Mouse (Mus musculus) neutrophil, adult 5-6 weeks (primary cell): Measurements from ENCODE around the gene Dstn. TPM values are rescaled to one million over a fixed set of nuclear protein-coding genes. Genes with fewer than 3 reads are reported as not detected.

ENCODE experiments used
- ATAC-seq: fragments of 151-379, 151-347 bp; 2 replicates; pipeline ENCODE4 v1.8.0; 2017; ENCODE audit warnings: mild to moderate bottlenecking, moderate TSS enrichment; ENCODE audit not compliant: insufficient number of reproducible peaks, poor library complexity, low FRiP score, severe bottlenecking; ENCODE audit errors: extremely low read depth
- total RNA-seq: library from RNA; stranded (forward); fragments of 200-1000 nt; gene quantifications from 2 replicates; pipeline ENCODE4 v1.2.3, GENCODE M21; 2017

The Dstn gene
- total RNA-seq, 1 experiment from 2014 or later = 80.5 TPM

- ATAC-seq = no peak
These were observed 35.3 kb downstream of the Dstn start for GRCm38 (mm10) chr2:143950290-143951027.

DNA sequence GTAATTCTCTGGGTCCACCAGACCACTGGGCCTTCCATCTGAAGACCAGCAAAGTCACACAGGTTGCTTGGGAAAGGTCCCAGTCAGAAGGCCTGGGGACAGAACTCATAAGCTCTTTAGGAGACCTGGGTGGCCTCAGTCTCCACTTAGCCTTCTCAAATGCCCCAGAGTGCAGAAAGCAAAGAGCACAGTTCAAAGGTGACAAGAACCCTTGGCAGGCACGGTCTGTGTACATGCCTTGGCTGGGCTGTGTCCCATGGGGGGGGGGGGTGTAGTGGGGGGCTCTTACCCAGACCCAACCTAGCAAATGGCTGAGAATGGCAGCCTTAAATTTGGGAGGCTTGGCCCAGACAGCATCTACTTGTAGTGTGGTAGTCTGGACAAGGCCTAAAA is 35.9 kb downstream of the Dstn start:
- no peak for ATAC-seq

DNA sequence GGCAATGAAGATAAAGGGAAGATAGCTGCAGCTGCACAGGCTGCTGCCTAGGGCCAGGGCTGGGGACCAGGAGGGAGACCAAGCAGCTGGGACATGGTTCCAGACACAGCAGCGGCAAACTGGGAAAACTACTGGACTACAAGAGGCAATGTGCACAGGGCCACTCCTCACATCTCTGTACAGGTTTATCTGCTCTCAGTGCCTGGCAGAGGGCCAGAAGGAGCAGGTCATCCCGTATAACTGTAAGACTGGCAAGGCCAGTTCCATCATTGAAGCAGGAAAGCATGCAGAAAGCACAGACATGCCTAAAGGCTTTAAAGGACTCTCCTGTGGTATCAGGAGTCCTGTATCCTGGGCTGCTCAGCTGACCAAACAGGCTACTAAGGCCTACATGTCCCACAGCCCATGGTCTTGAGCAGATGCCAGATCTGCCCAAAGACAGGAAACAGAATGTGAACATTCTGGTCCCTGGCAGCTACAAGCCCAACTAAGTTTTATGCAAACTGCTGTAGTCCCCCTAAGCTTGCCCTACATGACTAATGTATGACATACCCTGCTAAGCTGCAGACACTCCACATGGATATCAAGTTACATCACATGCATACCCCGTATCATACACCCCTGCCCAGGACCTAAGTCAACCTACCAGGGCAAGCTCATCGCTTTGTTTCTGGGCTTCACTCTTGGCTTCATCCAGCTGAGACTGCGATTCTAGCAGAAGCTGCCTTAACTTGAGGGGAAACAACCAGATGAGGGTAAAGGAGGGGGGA is 36.6 kb downstream of the Dstn start:
- no peak for ATAC-seq

- ATAC-seq = no peak
These were observed 38.8 kb downstream of the Dstn start for GRCm38 (mm10) chr2:143953944-143954343.

GRCm38 (mm10) chr2:143955004-143955403 is 39.9 kb downstream of the Dstn start:
- no peak for ATAC-seq

- ATAC-seq = no peak
These were observed 40.6 kb downstream of the Dstn start for GRCm38 (mm10) chr2:143955746-143956145.

DNA sequence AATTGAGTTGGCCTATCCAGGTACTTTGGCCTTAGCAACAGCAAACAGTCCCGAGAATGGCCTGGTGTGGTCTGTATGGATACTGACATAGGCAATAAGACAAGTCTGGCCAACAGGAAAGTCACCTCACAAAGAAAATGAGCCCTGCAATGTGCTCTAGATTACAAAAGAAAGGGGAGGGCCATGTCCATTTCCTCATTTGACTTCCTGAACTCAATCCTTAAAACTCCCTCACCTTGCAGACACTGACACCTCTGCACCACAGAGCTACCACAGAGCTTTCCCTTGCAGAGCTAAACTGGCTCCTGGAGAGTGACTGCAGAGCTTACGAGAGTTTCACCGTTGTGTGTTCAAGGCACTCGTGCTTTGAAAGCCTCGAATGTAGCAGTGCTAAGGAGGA is 47.1 kb downstream of the Dstn start:
- ATAC-seq = peak; percentile 57; the same call in 1 of the 2 replicates

GRCm38 (mm10) chr2:143963318-143963717 is 48.2 kb downstream of the Dstn start:
- ATAC-seq = no peak

DNA sequence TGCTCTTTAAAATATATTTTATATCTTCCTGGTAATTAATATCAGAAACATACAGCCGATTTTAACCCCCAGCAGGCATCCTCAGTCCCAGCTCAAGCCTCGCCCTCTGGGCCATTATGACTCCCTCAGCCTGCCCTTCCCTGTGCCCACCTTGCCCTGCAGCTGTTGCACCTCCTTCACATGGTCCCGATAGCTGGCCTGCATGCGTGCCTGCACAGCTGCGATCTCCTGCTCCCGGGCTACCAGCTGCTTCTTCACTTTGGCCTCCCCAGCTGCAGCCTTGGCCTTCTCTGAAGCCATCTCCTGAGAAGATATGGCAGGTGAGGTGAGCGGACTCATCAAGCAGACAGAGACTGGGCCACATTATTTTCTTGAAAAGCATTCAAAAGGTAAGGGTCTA is 54.1 kb downstream of the Dstn start:
- ATAC-seq = no peak

- no peak for ATAC-seq
These were observed 55.7 kb downstream of the Dstn start for GRCm38 (mm10) chr2:143970841-143971240.

GRCm38 (mm10) chr2:143971887-143972286 is 56.8 kb downstream of the Dstn start:
- no peak for ATAC-seq

- no peak for ATAC-seq
These were observed 58.0 kb downstream of the Dstn start for GRCm38 (mm10) chr2:143973161-143973560.

DNA sequence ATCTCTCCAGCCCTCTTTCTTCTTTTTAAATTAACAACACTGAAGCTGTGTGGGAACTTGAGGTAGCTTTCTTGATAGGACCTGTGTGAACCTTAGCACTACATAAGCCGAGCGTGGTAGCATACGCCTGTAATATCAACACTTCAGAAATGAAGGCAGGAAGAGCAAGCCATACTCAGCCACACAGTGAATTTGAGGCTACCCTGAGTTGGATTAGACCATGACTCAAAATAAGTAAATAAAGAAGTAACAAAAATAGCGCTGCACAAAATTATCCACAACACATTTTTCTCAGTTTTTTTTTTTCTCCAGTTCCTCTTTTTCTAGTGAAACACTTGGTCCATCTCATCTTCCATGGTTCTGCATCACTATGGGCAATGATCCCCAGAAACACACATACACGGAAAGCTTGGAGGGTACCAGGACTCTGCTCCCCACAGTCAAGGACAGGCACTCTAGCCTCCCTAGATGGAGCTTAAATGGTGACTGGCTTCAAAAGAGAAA is 60.1 kb downstream of the Dstn start:
- ATAC-seq = no peak

DNA sequence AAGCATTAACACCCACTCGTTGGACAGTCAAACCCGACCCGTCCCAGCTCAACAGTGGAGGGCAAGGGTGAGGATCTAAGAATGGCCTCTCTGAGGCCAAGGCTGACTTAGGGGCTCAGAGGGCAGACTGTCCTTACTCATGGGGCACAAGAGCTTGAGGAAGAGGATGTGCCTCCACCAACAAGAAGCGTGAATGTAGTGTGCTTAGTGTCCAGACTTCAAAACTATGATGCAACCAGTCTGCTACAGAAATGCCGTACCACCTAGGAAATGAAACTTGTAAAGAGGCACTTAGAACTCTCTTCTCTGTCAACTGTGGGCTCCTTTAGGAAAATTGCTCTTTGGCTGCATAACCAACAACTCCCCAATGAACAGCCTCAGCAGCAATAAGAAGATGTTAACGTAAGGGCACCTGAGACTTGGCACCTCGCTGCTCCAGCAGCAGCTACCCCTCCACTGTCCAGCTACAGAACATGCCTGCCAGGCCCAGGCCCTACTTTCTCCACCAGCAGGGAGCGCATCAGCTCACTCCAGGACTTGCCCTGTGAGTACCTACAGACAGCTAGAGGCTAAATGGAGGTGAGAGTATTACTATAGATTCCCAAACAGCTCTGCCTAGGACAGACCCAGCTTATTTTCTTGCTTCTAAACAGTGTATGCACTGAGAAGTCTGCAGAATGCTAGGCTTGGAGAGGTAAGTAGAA is 63.5 kb downstream of the Dstn start:
- no peak for ATAC-seq

- peak; percentile 47 for ATAC-seq
These were observed 65.8 kb downstream of the Dstn start for GRCm38 (mm10) chr2:143980781-143981398.

DNA sequence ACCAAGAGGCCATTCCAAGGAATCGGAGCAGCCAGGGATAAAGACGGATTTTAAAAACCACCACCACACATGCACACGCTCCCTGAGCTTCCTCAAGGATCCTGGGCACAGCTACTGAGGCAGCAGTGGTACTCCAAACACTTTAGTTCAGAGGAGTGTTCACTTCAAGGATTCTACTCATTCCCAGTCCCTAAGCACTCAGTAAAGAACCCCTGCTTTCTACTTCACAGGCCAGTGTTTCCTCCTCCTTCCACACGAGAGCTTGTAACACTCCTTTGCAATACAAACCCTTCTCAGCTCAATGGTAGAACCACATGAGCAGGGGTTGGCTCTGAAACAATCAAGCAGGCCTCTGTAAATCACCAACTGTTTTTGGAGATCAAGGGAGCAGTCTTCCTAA is 67.0 kb downstream of the Dstn start:
- ATAC-seq = no peak

DNA sequence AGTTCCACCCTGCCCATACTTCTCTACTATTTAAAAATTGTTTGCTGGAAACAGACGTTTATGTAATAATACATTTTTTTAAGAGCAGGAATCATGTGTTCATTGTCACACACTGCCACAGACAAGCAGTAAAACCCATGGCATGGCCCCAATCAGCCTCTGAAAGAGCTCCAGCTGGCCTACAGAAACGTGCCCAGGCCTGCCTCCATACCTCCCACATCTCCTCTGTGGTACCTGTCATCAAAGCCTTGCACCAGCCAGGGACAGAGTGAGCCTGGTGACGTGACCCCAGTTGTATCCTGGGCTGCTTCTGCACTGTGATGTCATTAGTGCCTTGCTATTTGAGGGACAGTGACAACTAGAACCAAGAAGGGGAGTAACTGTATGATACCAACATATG is 67.8 kb downstream of the Dstn start:
- ATAC-seq = no peak

- ATAC-seq = no peak
These were observed 68.4 kb downstream of the Dstn start for GRCm38 (mm10) chr2:143983482-143983881.

GRCm38 (mm10) chr2:143987485-143987884 is 72.4 kb downstream of the Dstn start:
- no peak for ATAC-seq
